Mouse (Mus musculus) liver, embryonic 15.5 days (tissue): ENCODE results near the gene Olfr1513. TPM values are rescaled to one million over a fixed set of nuclear protein-coding genes. Genes with fewer than 3 reads are reported as not detected.
A peak's percentile ranks its signal among the peaks of the same experiment; 100 is the strongest.
"Not testable (repeated sequence)": the region's sequence is repeated elsewhere in the genome, so short reads cannot be mapped to it uniquely, and the experiment has no call there.

Source experiments
- ATAC-seq: fragments of 200-750 bp; cut with Nextera tagmentation; 2 replicates; pipeline ENCODE4 v1.8.0; 2017; ENCODE audit warnings: moderate number of reproducible peaks, mild to moderate bottlenecking, moderate library complexity; ENCODE audit not compliant: insufficient read depth
- H3K27ac ChIP-seq: fragments of 300-500 bp; sonication (generic); replicated peaks from 2 replicates; pipeline ENCODE4 v1.5.1; 2015; ENCODE audit warnings: mild to moderate bottlenecking, inconsistent platforms
- H3K27me3 ChIP-seq: fragments of 300-500 bp; sonication (generic); 2 replicates; pipeline ENCODE4 v1.6.1; 2015; ENCODE audit warnings: mild to moderate bottlenecking, inconsistent platforms
- H3K36me3 ChIP-seq: fragments of 300-500 bp; sonication (generic); replicated peaks from 2 replicates; pipeline ENCODE4 v1.6.1; 2015; ENCODE audit warnings: moderate library complexity, mild to moderate bottlenecking, inconsistent platforms
- H3K4me1 ChIP-seq: fragments of 300-500 bp; sonication (generic); replicated peaks from 2 replicates; pipeline ENCODE4 v1.6.1; 2015; ENCODE audit warnings: inconsistent platforms
- H3K4me2 ChIP-seq: fragments of 300-500 bp; sonication (generic); 2 replicates; pipeline ENCODE4 v1.6.1; 2015; ENCODE audit warnings: moderate library complexity, mild to moderate bottlenecking, inconsistent platforms
- H3K4me3 ChIP-seq: fragments of 300-500 bp; sonication (generic); replicated peaks from 2 replicates; pipeline ENCODE4 v1.5.1; 2015; ENCODE audit warnings: mild to moderate bottlenecking, inconsistent platforms
- H3K9ac ChIP-seq: fragments of 300-500 bp; sonication (generic); 2 replicates; pipeline ENCODE4 v1.6.1; 2015; ENCODE audit warnings: moderate library complexity, mild to moderate bottlenecking, inconsistent platforms
- H3K9me3 ChIP-seq: fragments of 300-500 bp; sonication (generic); replicated peaks from 2 replicates; pipeline ENCODE4 v1.6.1; 2016; ENCODE audit warnings: inconsistent platforms
- WGBS: fragments of 180-500 bp; shearing (Covaris S2); methylation state at CpG from one replicate; pipeline ENCODE4 v1.1.7; 2015; ENCODE audit warnings: mixed read lengths; ENCODE audit not compliant: insufficient replicate concordance; 5-methylcytosine and 5-hydroxymethylcytosine counted together
- polyA plus RNA-seq: library from polyadenylated mRNA; unstranded; fragments of >200 nt; fragmentation: Nextera tagmentation; extraction: Ambion mirVana; gene quantifications from 2 replicates; pipeline ENCODE4 v1.2.1, GENCODE M21; 2015

Gene Olfr1513
- polyA plus RNA-seq: not detected in 2 replicates

DNA sequence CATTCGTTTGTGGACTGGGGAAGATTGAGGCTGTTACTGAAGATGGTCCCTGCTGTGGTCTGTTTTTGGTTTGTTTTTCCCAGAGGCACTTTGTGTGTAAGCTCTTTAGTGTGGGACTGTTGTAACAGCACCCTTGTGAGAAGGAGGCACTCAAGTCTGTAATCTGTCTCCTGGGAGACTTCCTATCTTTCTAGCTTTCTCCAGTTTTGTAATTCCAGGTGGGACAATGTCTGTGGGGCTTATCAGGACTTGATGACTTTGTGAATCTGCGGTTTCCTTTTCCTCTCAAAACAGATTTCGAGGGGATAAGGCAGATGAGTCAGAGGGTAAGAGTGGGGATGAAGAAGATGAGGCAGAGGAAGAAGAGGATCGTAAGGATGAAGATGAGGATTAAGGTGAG lies at the start of gene Olfr1513:
Gene Olfr1513, minus strand, starts transcription at position 101 of the 400 bp plus-strand sequence.
- no peak within 1 kb of the TSS for H3K27ac ChIP-seq
- H3K9ac ChIP-seq: no peak within 1 kb of the TSS
- H3K4me2 ChIP-seq: no peak within 1 kb of the TSS
- WGBS: 43% methylated on average over 4 of the region's 4 CpGs
- no peaks in the 10 kb centered on the region for H3K36me3 ChIP-seq
- ATAC-seq: no peak
- no peak within 1 kb of the TSS for H3K4me3 ChIP-seq
- no peaks in the 10 kb centered on the region for H3K4me1 ChIP-seq
- no peaks in the 10 kb centered on the region for H3K9me3 ChIP-seq
- no peaks in the 10 kb centered on the region for H3K27me3 ChIP-seq

- H3K27me3 ChIP-seq: no peaks in the 10 kb centered on the region
- H3K36me3 ChIP-seq: no peaks in the 10 kb centered on the region
- no peaks in the 10 kb centered on the region for H3K9me3 ChIP-seq
- no peak within 1 kb of the TSS for H3K4me3 ChIP-seq
- H3K4me2 ChIP-seq: no peak within 1 kb of the TSS
- no peaks in the 10 kb centered on the region for H3K4me1 ChIP-seq
- H3K9ac ChIP-seq: no peak within 1 kb of the TSS
- 59% methylated on average over 4 of the region's 4 CpGs for WGBS
- ATAC-seq: no peak
- no peak within 1 kb of the TSS for H3K27ac ChIP-seq
Observed at GRCm38 (mm10) chr14:52397279-52397678, 41.1 kb upstream of the Olfr1513 start, which contains the start of gene Olfr1511. Olfr1511 (minus strand) TSS chr14:52397379.

DNA sequence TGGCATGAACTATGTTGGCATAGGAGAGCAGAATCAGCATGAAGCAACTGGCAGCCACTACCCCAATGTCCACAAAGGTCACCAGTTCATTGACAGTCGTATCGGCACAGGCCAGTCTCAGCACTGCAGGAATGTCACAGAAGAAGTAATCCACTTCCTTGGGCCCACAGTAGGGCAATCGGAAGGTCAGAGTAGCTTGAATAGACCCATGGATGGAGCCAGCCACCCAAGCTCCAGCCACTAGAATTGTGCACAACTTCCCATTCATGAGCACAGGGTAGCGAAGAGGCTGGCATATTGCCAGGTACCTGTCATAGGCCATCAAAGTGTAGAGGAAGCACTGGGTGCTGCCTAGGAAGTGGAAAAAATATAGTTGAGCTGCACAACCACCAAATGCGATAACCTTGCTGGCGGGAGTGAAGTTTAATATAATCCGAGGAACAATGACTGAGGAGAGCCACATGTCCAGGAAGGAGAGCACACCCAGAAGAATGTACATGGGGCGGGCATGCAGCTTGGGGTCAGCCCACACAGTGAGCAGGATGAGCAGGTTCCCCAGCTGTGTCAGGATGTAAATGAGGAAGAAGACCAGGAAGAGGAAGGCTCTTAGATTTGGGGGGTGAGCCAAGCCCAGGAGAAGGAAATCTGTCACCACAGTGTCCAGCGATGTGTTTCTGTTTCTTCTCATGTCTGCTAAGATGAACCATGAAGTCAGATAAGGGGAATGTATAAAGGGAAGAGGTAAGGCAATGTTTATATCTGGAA lies 34.1 kb upstream of the Olfr1513 start:
- H3K4me2 ChIP-seq, H3K27ac ChIP-seq, H3K9ac ChIP-seq, H3K4me3 ChIP-seq, H3K4me1 ChIP-seq, H3K27me3 ChIP-seq, H3K36me3 ChIP-seq, ATAC-seq, H3K9me3 ChIP-seq: not testable (repeated sequence)
- WGBS: 55% methylated on average over 9 of the region's 9 CpGs

DNA sequence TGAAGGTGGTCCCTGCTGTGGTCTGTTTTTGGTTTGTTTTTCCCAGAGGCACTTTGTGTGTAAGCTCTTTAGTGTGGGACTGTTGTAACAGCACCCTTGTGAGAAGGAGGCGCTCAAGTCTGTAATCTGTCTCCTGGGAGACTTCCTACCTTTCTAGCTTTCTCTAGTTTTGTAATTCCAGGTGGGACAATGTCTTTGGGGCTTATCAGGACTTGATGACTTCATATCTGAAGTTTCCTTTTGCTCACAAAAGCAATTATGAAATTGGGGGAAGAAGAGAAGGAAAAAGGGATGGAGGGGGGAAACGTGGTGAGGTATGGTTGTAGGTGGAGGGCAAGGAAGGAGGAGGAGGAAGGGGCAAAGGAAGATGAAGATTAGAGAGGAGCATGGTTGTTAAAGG lies 22.9 kb upstream of the Olfr1513 start, which contains the start of gene Olfr1512:
Gene Olfr1512, minus strand, starts transcription at position 101 of the 400 bp plus-strand sequence.
- H3K4me2 ChIP-seq: no peak within 1 kb of the TSS
- no peak within 1 kb of the TSS for H3K4me3 ChIP-seq
- H3K27ac ChIP-seq: no peak within 1 kb of the TSS
- WGBS: 53% methylated on average over 2 of the region's 2 CpGs
- no peaks in the 10 kb centered on the region for H3K9me3 ChIP-seq
- H3K9ac ChIP-seq: no peak within 1 kb of the TSS
- no peaks in the 10 kb centered on the region for H3K4me1 ChIP-seq
- H3K27me3 ChIP-seq: no peaks in the 10 kb centered on the region
- H3K36me3 ChIP-seq: no peaks in the 10 kb centered on the region
- no peak for ATAC-seq

DNA sequence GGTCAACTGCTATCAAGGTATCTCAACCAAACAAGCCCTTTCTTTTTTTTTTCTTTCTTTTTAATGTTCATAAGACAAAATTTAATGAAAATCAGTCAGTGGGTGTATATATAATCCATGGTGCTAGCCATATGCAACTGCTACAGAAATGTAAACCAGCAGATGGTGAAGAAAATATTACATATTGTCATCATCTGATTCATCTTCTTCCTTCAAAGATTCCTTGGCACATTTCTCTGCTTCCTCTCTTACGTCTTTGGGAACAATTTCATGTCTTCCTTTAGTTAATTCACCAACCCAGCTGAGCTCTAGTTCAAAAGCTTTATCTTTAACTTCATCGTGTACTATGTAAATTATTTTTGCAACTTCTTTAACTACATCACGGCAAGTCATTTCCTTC lies 12.5 kb upstream of the Olfr1513 start:
- H3K4me3 ChIP-seq: no peak overlapping the region
- no peaks in the 10 kb centered on the region for H3K36me3 ChIP-seq
- 72% methylated on average over 3 of the region's 3 CpGs for WGBS
- H3K27ac ChIP-seq: no peak overlapping the region
- H3K4me1 ChIP-seq: no peaks in the 10 kb centered on the region
- no peaks in the 10 kb centered on the region for H3K9me3 ChIP-seq
- H3K27me3 ChIP-seq: no peaks in the 10 kb centered on the region
- no peak overlapping the region for H3K9ac ChIP-seq
- H3K4me2 ChIP-seq: no peak overlapping the region
- no peak for ATAC-seq

GRCm38 (mm10) chr14:52339512-52339852 lies 16.7 kb downstream of the Olfr1513 start:
- Histone ChIP-seq H3K27ac (no peak overlapping the region), H3K9me3 (no peaks in the 10 kb centered on the region), H3K27me3 (peaks cover 12% of the 10 kb centered on the region), H3K4me3 (no peak overlapping the region), H3K9ac (no peak overlapping the region), H3K36me3 (no peaks in the 10 kb centered on the region), H3K4me2 (no peak overlapping the region), H3K4me1 (peaks cover 4% of the 10 kb centered on the region; the same call in 1 of the 2 replicates)
- ATAC-seq: no peak
- WGBS: 59% methylated on average over 6 of the region's 6 CpGs

- Histone ChIP-seq H3K9me3 (no peaks in the 10 kb centered on the region), H3K27me3 (peaks cover 12% of the 10 kb centered on the region), H3K36me3 (no peaks in the 10 kb centered on the region), H3K4me2 (no peak overlapping the region), H3K4me1 (peaks cover 4% of the 10 kb centered on the region; the same call in 1 of the 2 replicates), H3K27ac (no peak overlapping the region), H3K9ac (no peak overlapping the region), H3K4me3 (no peak overlapping the region)
- ATAC-seq: no peak
- 28% methylated on average over 21 of the region's 21 CpGs for WGBS
Observed at GRCm38 (mm10) chr14:52338751-52339511, 17.3 kb downstream of the Olfr1513 start.

- H3K4me2 ChIP-seq: no peak overlapping the region
- peaks cover 56% of the 10 kb centered on the region for H3K27me3 ChIP-seq
- H3K36me3 ChIP-seq: no peaks in the 10 kb centered on the region
- no peak overlapping the region for H3K27ac ChIP-seq
- no peak overlapping the region for H3K9ac ChIP-seq
- no peaks in the 10 kb centered on the region for H3K9me3 ChIP-seq
- 82% methylated on average over 1 of the region's 3 CpGs for WGBS
- H3K4me1 ChIP-seq: no peaks in the 10 kb centered on the region
- ATAC-seq: no peak
- H3K4me3 ChIP-seq: no peak overlapping the region
Observed at GRCm38 (mm10) chr14:52332171-52332570, 24.0 kb downstream of the Olfr1513 start.

- no peaks in the 10 kb centered on the region for H3K9me3 ChIP-seq
- H3K36me3 ChIP-seq: no peaks in the 10 kb centered on the region
- H3K27me3 ChIP-seq: peaks cover 65% of the 10 kb centered on the region
- H3K27ac ChIP-seq: no peak overlapping the region
- H3K9ac ChIP-seq: no peak overlapping the region
- H3K4me3 ChIP-seq: no peak overlapping the region
- ATAC-seq: no peak
- no peaks in the 10 kb centered on the region for H3K4me1 ChIP-seq
- H3K4me2 ChIP-seq: no peak overlapping the region
- 20% methylated on average over 4 of the region's 4 CpGs for whole genome bisulfite sequencing
Observed at GRCm38 (mm10) chr14:52331069-52331750, 25.0 kb downstream of the Olfr1513 start.

DNA sequence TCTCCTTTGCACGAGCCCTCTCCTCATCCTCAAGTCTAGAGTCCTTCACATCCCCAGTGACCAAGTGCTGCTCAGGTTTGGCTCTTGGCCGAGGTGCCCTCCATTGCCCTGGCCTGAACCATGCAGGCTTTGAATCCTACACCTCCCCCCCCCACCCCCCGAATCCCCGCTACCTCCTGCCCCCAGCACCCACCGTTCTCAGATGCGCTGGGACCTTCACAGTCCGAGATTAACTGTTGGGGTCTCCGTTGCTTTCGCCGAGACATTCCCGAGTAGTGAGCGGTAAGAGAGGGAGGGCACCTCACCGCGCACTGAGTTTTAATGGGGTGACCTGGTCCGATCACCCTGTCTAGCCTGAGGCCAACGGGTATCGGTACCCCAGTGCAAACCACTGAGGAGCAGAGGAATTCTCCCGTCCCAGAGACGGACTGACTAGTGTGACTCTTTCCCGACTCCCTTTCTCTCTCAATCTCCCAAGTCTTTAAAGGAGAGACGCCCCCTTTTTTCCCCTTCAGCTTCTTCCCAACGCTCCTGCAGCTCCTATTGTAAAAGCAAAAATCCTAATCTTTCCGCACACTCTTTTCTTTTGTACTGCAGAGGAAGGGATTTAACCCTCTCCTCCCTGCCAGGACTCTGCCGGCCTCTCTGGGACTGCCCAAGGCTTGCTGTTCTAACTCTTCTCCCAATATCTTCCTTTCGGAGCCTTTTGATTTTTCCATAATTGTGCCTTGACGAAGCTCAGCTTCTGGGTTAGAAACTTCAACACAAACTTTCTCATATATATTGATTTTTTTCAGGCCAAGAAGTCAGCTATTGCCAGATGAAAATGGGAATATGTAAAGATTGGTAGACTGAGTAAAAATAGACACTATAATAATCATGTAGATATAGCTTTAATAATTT lies 28.0 kb downstream of the Olfr1513 start, which contains the start of gene Sall2:
Gene Sall2, minus strand, starts transcription at position 853 of the 903 bp plus-strand sequence.
- H3K4me1 ChIP-seq: no peaks in the 10 kb centered on the region
- WGBS: 2% methylated on average over 26 of the region's 26 CpGs
- peak within 1 kb of the TSS; percentile 5; the same call in 1 of the 2 replicates for H3K4me3 ChIP-seq
- no peak within 1 kb of the TSS for H3K27ac ChIP-seq
- peak within 1 kb of the TSS; percentile 42 for H3K4me2 ChIP-seq
- H3K9ac ChIP-seq: no peak within 1 kb of the TSS
- peaks cover 87% of the 10 kb centered on the region for H3K27me3 ChIP-seq
- H3K9me3 ChIP-seq: no peaks in the 10 kb centered on the region
- ATAC-seq: no peak
- H3K36me3 ChIP-seq: no peaks in the 10 kb centered on the region
